Comparison of ENCODE assay signal across 8 mouse cellular contexts in genomic region chr17:8328511-8329174, GRCm38 (mm10). TPM values are rescaled to one million over a fixed set of nuclear protein-coding genes. Genes with fewer than 3 reads are reported as not detected.
DNase-seq lines count a peak whose midpoint lies in the region; ATAC-seq and TF ChIP-seq lines count a peak whose summit lies in the region.

No protein-coding gene starts in this region.

- no peaks in the 10 kb centered on the region for H3K9me3 ChIP-seq in hindbrain, embryonic 11.5 days (ENCODE audit: control insufficient read depth, low read length)
- no peaks in the 10 kb centered on the region for H3K9me3 ChIP-seq in hindbrain, embryonic 16.5 days (ENCODE audit: control insufficient read depth, low read length)
- no peaks in the 10 kb centered on the region for H3K9me3 ChIP-seq in embryonic facial prominence, embryonic 10.5 days

- no peak overlapping the region for H3K4me2 ChIP-seq in hindbrain, embryonic 11.5 days (replicated peaks; ENCODE audit: low read depth, low read length)
- H3K4me2 ChIP-seq in hindbrain, embryonic 16.5 days (ENCODE audit: low read length) = no peak overlapping the region

- no peaks in the 10 kb centered on the region for H3K4me1 ChIP-seq in hindbrain, embryonic 11.5 days (replicated peaks; ENCODE audit: control insufficient read depth, insufficient read depth, low read length)
- H3K4me1 ChIP-seq in hindbrain, embryonic 16.5 days (ENCODE audit: control insufficient read depth, insufficient read depth, low read depth, low read length) = no peaks in the 10 kb centered on the region
- H3K4me1 ChIP-seq in spleen, adult 2 months (ENCODE audit: control insufficient read depth, insufficient read depth, insufficient read length) = no peaks in the 10 kb centered on the region
- no peaks in the 10 kb centered on the region for H3K4me1 ChIP-seq in embryonic facial prominence, embryonic 10.5 days

- peak; percentile 31 for DNase-seq in hindbrain, embryonic 11.5 days (ENCODE audit: low spot score)
- DNase-seq in spleen, adult 2 months (ENCODE audit: low read depth in 1 of 2, low spot score in 2 of 2) = no peak
- DNase-seq in spleen, postnatal 4 days (ENCODE audit: low spot score in 2 of 2) = no peak
- peak; percentile 29 for DNase-seq in embryonic facial prominence, embryonic 10.5 days (ENCODE audit: low spot score)
- peak; percentile 47 for DNase-seq in thymus, postnatal 14 days
- no peak for DNase-seq in retina, embryonic 14.5 days (ENCODE audit: low spot score)
- no peak for DNase-seq in gastrocnemius, postnatal 10 days

- no peaks in the 10 kb centered on the region for H3K36me3 ChIP-seq in hindbrain, embryonic 11.5 days (ENCODE audit: control insufficient read depth, insufficient read depth, low read length)
- peaks cover 10% of the 10 kb centered on the region for H3K36me3 ChIP-seq in hindbrain, embryonic 16.5 days (ENCODE audit: control insufficient read depth, insufficient read depth, low read length)
- peaks cover 25% of the 10 kb centered on the region for H3K36me3 ChIP-seq in spleen, adult 2 months (ENCODE audit: control insufficient read depth, insufficient read depth, low read length)
- H3K36me3 ChIP-seq in embryonic facial prominence, embryonic 10.5 days (replicated peaks) = peaks cover 19% of the 10 kb centered on the region

- ATAC-seq in hindbrain, embryonic 11.5 days (ENCODE audit: low FRiP score) = no peak
- no peak for ATAC-seq in hindbrain, embryonic 16.5 days

- H3K27me3 ChIP-seq in hindbrain, embryonic 11.5 days (ENCODE audit: control insufficient read depth, insufficient read depth, low read length) = no peaks in the 10 kb centered on the region
- no peaks in the 10 kb centered on the region for H3K27me3 ChIP-seq in hindbrain, embryonic 16.5 days (replicated peaks; ENCODE audit: control insufficient read depth, insufficient read depth, low read length)
- no peaks in the 10 kb centered on the region for H3K27me3 ChIP-seq in spleen, adult 2 months (ENCODE audit: control insufficient read depth, insufficient read depth, low read length)
- no peaks in the 10 kb centered on the region for H3K27me3 ChIP-seq in embryonic facial prominence, embryonic 10.5 days (replicated peaks; ENCODE audit: low read depth, poor library complexity, severe bottlenecking)

- no peak overlapping the region for H3K9ac ChIP-seq in hindbrain, embryonic 11.5 days (ENCODE audit: low read depth, low read length)
- no peak overlapping the region for H3K9ac ChIP-seq in hindbrain, embryonic 16.5 days (ENCODE audit: low read depth, low read length)

- peak; percentile 10; the same call in 1 of the 2 replicates for TF ChIP-seq CTCF in spleen, adult 2 months (IDR thresholded peaks at IDR 0.05; ENCODE audit: extremely low read depth, insufficient read depth, insufficient read length, insufficient replicate concordance)

- H3K4me3 ChIP-seq in hindbrain, embryonic 11.5 days (ENCODE audit: low read depth, low read length) = no peak overlapping the region
- H3K4me3 ChIP-seq in hindbrain, embryonic 16.5 days (ENCODE audit: low read length) = no peak overlapping the region
- no peak overlapping the region for H3K4me3 ChIP-seq in spleen, adult 2 months (ENCODE audit: extremely low read depth, insufficient read depth, insufficient read length)
- H3K4me3 ChIP-seq in embryonic facial prominence, embryonic 10.5 days = no peak overlapping the region

- no peak for TF ChIP-seq POLR2A in spleen, adult 2 months (IDR thresholded peaks at IDR 0.05; ENCODE audit: low read depth, low read length)

- no peak overlapping the region for H3K27ac ChIP-seq in hindbrain, embryonic 11.5 days (ENCODE audit: low read depth, low read length)
- H3K27ac ChIP-seq in hindbrain, embryonic 16.5 days (ENCODE audit: low read depth, low read length) = no peak overlapping the region
- no peak overlapping the region for H3K27ac ChIP-seq in spleen, adult 2 months (ENCODE audit: insufficient read depth, low read length)
- H3K27ac ChIP-seq in embryonic facial prominence, embryonic 10.5 days (replicated peaks) = no peak overlapping the region

- 68% methylated on average over 7 of the region's 7 CpGs for WGBS in hindbrain, embryonic 11.5 days
- 70% methylated on average over 7 of the region's 7 CpGs for WGBS in hindbrain, embryonic 16.5 days
- WGBS in spleen, adult 2 months = 87% methylated on average over 7 of the region's 7 CpGs
- 70% methylated on average over 7 of the region's 7 CpGs for WGBS in embryonic facial prominence, embryonic 10.5 days

RNA-seq across cellular contexts. Expression of gene Prr18, which starts 8.6 kb away (rescaled TPM):
- polyA plus RNA-seq in hindbrain, embryonic 11.5 days (2014; fragmentation: Nextera tagmentation; extraction: Ambion mirVana) = 1.5 TPM in 2 replicates
- 16.4 and 16.9 TPM in 2 replicates for polyA plus RNA-seq in hindbrain, embryonic 16.5 days (2015; fragmentation: Nextera tagmentation; extraction: Ambion mirVana)
- 0.28 and 0.42 TPM in 2 replicates for polyA plus RNA-seq in spleen, adult 2 months (2012; rRNA removed)
- polyA plus RNA-seq in embryonic facial prominence, embryonic 10.5 days (2016; fragmentation: Nextera tagmentation; extraction: Ambion mirVana) = 0.32 and 0.33 TPM in 2 replicates
- total RNA-seq in gastrocnemius, postnatal 10 days (2021) = under 1 TPM in 1 of 2 experiments, not detected in 1; 0.27 TPM

RNA-seq across cellular contexts. Expression of gene Sft2d1, which starts 17.7 kb away (rescaled TPM):
- 72.5 and 79.6 TPM in 2 replicates for polyA plus RNA-seq in hindbrain, embryonic 11.5 days (2014; fragmentation: Nextera tagmentation; extraction: Ambion mirVana)
- 172 and 184 TPM in 2 replicates for polyA plus RNA-seq in hindbrain, embryonic 16.5 days (2015; fragmentation: Nextera tagmentation; extraction: Ambion mirVana)
- polyA plus RNA-seq in spleen, adult 2 months (2012; rRNA removed) = 61.4 and 81.8 TPM in 2 replicates
- 60.7 and 63.5 TPM in 2 replicates for polyA plus RNA-seq in embryonic facial prominence, embryonic 10.5 days (2016; fragmentation: Nextera tagmentation; extraction: Ambion mirVana)
- 10 to 100 TPM; 16.0 to 21.0 TPM for total RNA-seq in gastrocnemius, postnatal 10 days (2021)

RNA-seq across cellular contexts. Expression of gene T2, which starts 27.1 kb away (rescaled TPM):
- polyA plus RNA-seq in hindbrain, embryonic 11.5 days (2014; fragmentation: Nextera tagmentation; extraction: Ambion mirVana) = 0.53 and 0.59 TPM in 2 replicates
- 0.72 and 0.99 TPM in 2 replicates for polyA plus RNA-seq in hindbrain, embryonic 16.5 days (2015; fragmentation: Nextera tagmentation; extraction: Ambion mirVana)
- polyA plus RNA-seq in spleen, adult 2 months (2012; rRNA removed) = not detected in 2 replicates
- polyA plus RNA-seq in embryonic facial prominence, embryonic 10.5 days (2016; fragmentation: Nextera tagmentation; extraction: Ambion mirVana) = 0.35 and 0.87 TPM in 2 replicates
- total RNA-seq in gastrocnemius, postnatal 10 days (2021) = not detected

RNA-seq across cellular contexts. Expression of gene Mpc1, which starts 45.9 kb away (rescaled TPM):
- polyA plus RNA-seq in hindbrain, embryonic 11.5 days (2014; fragmentation: Nextera tagmentation; extraction: Ambion mirVana) = 116 and 125 TPM in 2 replicates
- polyA plus RNA-seq in hindbrain, embryonic 16.5 days (2015; fragmentation: Nextera tagmentation; extraction: Ambion mirVana) = 389 and 473 TPM in 2 replicates
- 24.5 and 25.6 TPM in 2 replicates for polyA plus RNA-seq in spleen, adult 2 months (2012; rRNA removed)
- polyA plus RNA-seq in embryonic facial prominence, embryonic 10.5 days (2016; fragmentation: Nextera tagmentation; extraction: Ambion mirVana) = 70.1 and 82.5 TPM in 2 replicates
- total RNA-seq in gastrocnemius, postnatal 10 days (2021) = 100 to 1,000 TPM; 206 to 242 TPM

Comparison
In these comparisons a context has a peak if more than half of its experiments do, and no peak if none do; other contexts are left out.
1. DNase-seq: peak in hindbrain, embryonic 11.5 days (single experiment), embryonic facial prominence, embryonic 10.5 days (single experiment) and thymus, postnatal 14 days (single experiment); none in spleen, adult 2 months (0 of 2), spleen, postnatal 4 days (0 of 2), retina, embryonic 14.5 days (single experiment) and gastrocnemius, postnatal 10 days (single experiment).